Mouse (Mus musculus): ENCODE measurements around the gene Il17ra. TPM values are rescaled to one million over a fixed set of nuclear protein-coding genes. Genes with fewer than 3 reads are reported as not detected.

The Il17ra gene
- polyA plus RNA-seq, 1 experiment, result 12.0 TPM

GRCm38 (mm10) chr6:120461217-120461616 is 1.8 kb upstream of the Il17ra start:
- TF ChIP-seq MYOD1 (IDR thresholded peaks at IDR 0.05; ENCODE audit: control insufficient read depth in 1 of 3, insufficient read length in 2 of 3, low read depth in 2 of 3) (no peak), REST (IDR thresholded peaks at IDR 0.05; ENCODE audit: insufficient read depth, insufficient read length) (no peak), CEBPB (IDR thresholded peaks at IDR 0.05; ENCODE audit: insufficient read depth, poor library complexity, severe bottlenecking) (no peak), MYOG (IDR thresholded peaks at IDR 0.05; ENCODE audit: control insufficient read depth in 1 of 3, insufficient read depth in 1 of 3, insufficient read length in 2 of 3, low read depth in 2 of 3) (no peak), POLR2AphosphoS2 (IDR thresholded peaks at IDR 0.05; ENCODE audit: insufficient read length, low read depth) (no peak), POLR2A (IDR thresholded peaks at IDR 0.05; ENCODE audit: insufficient read length, low read depth) (no peak), MAX (IDR thresholded peaks at IDR 0.05; ENCODE audit: low read depth) (no peak), TCF3 (IDR thresholded peaks at IDR 0.05; ENCODE audit: insufficient read length, low read depth) (no peak), USF1 (IDR thresholded peaks at IDR 0.05; ENCODE audit: low read depth) (no peak)
- H3K4me3 ChIP-seq, result no peak overlapping the region
- H3ac ChIP-seq (ENCODE audit: control insufficient read depth, insufficient read length), result no peak overlapping the region
- H3K36me3 ChIP-seq (ENCODE audit: control insufficient read depth, insufficient read depth), result no peaks in the 10 kb centered on the region
- peaks cover 24% of the 10 kb centered on the region for H3K79me2 ChIP-seq (ENCODE audit: control insufficient read depth, insufficient read depth)
- no peaks in the 10 kb centered on the region for H3K27me3 ChIP-seq (ENCODE audit: control insufficient read depth, insufficient read depth, insufficient read length)
- no peak overlapping the region for H3K4me2 ChIP-seq (ENCODE audit: low read depth)

GRCm38 (mm10) chr6:120462251-120462650 is 796 bp upstream of the Il17ra start:
- TF ChIP-seq E2F4 (IDR thresholded peaks at IDR 0.05; ENCODE audit: insufficient read depth) (no peak), CEBPB (IDR thresholded peaks at IDR 0.05; ENCODE audit: insufficient read depth, poor library complexity, severe bottlenecking) (no peak), MAX (IDR thresholded peaks at IDR 0.05; ENCODE audit: low read depth) (no peak), POLR2AphosphoS2 (IDR thresholded peaks at IDR 0.05; ENCODE audit: insufficient read length, low read depth) (no peak), TCF12 (IDR thresholded peaks at IDR 0.05; ENCODE audit: insufficient read depth, poor library complexity, severe bottlenecking) (no peak), MYOD1 (IDR thresholded peaks at IDR 0.05; ENCODE audit: control insufficient read depth in 1 of 3, insufficient read length in 2 of 3, low read depth in 2 of 3) (no peak), SRF (IDR thresholded peaks at IDR 0.05; ENCODE audit: control insufficient read depth, insufficient read length, low read depth) (no peak), TCF3 (IDR thresholded peaks at IDR 0.05; ENCODE audit: insufficient read length, low read depth) (no peak), REST (IDR thresholded peaks at IDR 0.05; ENCODE audit: insufficient read depth, insufficient read length) (no peak), POLR2A (IDR thresholded peaks at IDR 0.05; ENCODE audit: insufficient read length, low read depth) (no peak), MYOG (IDR thresholded peaks at IDR 0.05; ENCODE audit: control insufficient read depth in 1 of 3, insufficient read depth in 1 of 3, insufficient read length in 2 of 3, low read depth in 2 of 3) (no peak), USF1 (IDR thresholded peaks at IDR 0.05; ENCODE audit: low read depth) (no peak)
- Histone ChIP-seq H3ac (ENCODE audit: control insufficient read depth, insufficient read length) (no peak overlapping the region), H3K4me3 (no peak overlapping the region), H3K4me2 (ENCODE audit: low read depth) (no peak overlapping the region), H3K36me3 (ENCODE audit: control insufficient read depth, insufficient read depth) (no peaks in the 10 kb centered on the region), H3K27me3 (ENCODE audit: control insufficient read depth, insufficient read depth, insufficient read length) (no peaks in the 10 kb centered on the region), H3K79me2 (ENCODE audit: control insufficient read depth, insufficient read depth) (peaks cover 28% of the 10 kb centered on the region)

DNA sequence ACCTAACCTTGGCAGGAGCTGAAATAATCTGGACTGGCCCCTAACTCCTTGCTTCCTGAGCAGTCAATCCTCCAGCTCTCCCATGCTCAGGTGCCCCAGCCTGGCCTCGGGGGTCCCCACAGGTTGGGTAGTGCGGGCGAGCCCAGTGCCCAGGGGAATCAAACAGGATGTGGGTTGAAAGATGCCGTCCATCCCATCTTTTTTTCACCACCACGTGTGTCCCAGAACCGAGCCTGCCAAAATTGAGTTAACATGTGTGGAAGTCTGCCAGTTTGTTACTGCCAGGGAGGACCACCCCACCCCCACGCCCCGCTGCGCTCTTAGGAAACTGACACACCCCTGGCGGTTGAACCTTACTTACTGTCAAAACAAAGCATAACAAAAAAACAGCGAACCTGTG is 837 bp downstream of the Il17ra start:
- H3K79me2 ChIP-seq (ENCODE audit: control insufficient read depth, insufficient read depth), result peaks cover 43% of the 10 kb centered on the region
- H3K4me3 ChIP-seq, result peak overlapping the region; percentile 50
- H3K36me3 ChIP-seq (ENCODE audit: control insufficient read depth, insufficient read depth), result no peaks in the 10 kb centered on the region
- peak overlapping the region; percentile 93 for H3K4me2 ChIP-seq (ENCODE audit: low read depth)
- no peaks in the 10 kb centered on the region for H3K27me3 ChIP-seq (ENCODE audit: control insufficient read depth, insufficient read depth, insufficient read length)
- peak; percentile 21 for TF ChIP-seq USF1 (IDR thresholded peaks at IDR 0.05; ENCODE audit: low read depth)
- no peak for TF ChIP-seq MYOD1 (IDR thresholded peaks at IDR 0.05; ENCODE audit: control insufficient read depth in 1 of 3, insufficient read length in 2 of 3, low read depth in 2 of 3)
- peak overlapping the region; percentile 50 for H3ac ChIP-seq (ENCODE audit: control insufficient read depth, insufficient read length)

DNA sequence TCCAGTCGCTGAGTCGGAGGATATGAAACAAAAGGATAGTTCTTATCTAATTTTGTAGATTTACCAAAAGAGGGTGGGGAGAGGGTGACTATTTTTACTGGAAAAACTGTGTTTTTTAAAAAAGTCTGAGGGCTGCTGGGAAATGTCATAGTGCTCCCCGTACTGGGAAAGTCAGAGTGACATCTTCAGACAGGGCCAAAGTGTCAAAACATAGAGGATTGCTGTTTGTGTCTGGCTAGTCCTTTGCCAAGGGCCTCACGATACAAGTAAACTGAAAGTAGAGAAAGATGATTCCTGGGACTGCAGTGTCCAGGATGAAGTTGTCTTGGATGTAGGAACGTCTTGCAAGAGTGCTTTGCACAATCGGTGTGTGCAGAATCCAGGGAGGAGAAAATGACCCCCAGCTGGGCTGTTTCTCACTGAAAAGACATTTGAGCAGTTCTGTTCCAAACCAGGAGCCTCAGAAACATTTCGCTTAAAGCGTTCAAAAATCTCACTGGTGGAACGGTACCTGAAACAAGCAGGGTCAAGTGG is 1.4 kb downstream of the Il17ra start:
- peak overlapping the region; percentile 50 for H3K4me3 ChIP-seq
- peaks cover 47% of the 10 kb centered on the region for H3K79me2 ChIP-seq (ENCODE audit: control insufficient read depth, insufficient read depth)
- no peaks in the 10 kb centered on the region for H3K36me3 ChIP-seq (ENCODE audit: control insufficient read depth, insufficient read depth)
- TF ChIP-seq POLR2A (IDR thresholded peaks at IDR 0.05; ENCODE audit: insufficient read length, low read depth) (no peak), MYOD1 (IDR thresholded peaks at IDR 0.05; ENCODE audit: control insufficient read depth in 1 of 3, insufficient read length in 2 of 3, low read depth in 2 of 3) (no peak)
- no peaks in the 10 kb centered on the region for H3K27me3 ChIP-seq (ENCODE audit: control insufficient read depth, insufficient read depth, insufficient read length)
- no peak overlapping the region for H3ac ChIP-seq (ENCODE audit: control insufficient read depth, insufficient read length)
- peak overlapping the region; percentile 93 for H3K4me2 ChIP-seq (ENCODE audit: low read depth)

DNA sequence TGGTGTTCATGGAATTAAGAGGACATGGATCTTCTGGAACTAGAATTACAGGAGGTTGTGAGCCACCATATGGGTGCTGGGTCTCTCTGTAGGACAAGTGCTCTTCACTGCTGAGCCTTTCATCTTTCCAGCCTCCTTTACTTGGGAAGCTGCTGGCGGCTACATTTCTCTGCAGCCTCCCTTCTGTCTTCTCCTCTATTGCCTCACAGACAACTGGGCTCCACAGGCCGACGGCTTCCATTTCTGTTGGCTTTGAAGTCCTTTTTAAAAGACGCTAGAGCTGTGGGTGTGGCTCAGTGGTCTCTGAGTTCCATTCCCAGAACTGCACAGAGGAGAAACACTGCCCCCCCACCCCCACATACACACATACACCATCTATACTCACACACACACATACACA is 2.3 kb downstream of the Il17ra start:
- Histone ChIP-seq H3K4me3 (no peak overlapping the region), H3K27me3 (ENCODE audit: control insufficient read depth, insufficient read depth, insufficient read length) (no peaks in the 10 kb centered on the region), H3ac (ENCODE audit: control insufficient read depth, insufficient read length) (no peak overlapping the region), H3K36me3 (ENCODE audit: control insufficient read depth, insufficient read depth) (no peaks in the 10 kb centered on the region), H3K4me2 (ENCODE audit: low read depth) (peak overlapping the region; percentile 93), H3K79me2 (ENCODE audit: control insufficient read depth, insufficient read depth) (peaks cover 55% of the 10 kb centered on the region)
- TF ChIP-seq MYOD1 (IDR thresholded peaks at IDR 0.05; ENCODE audit: control insufficient read depth in 1 of 3, insufficient read length in 2 of 3, low read depth in 2 of 3), result no peak
- TF ChIP-seq SRF (IDR thresholded peaks at IDR 0.05; ENCODE audit: control insufficient read depth, insufficient read length, low read depth), result no peak
- no peak for TF ChIP-seq TCF3 (IDR thresholded peaks at IDR 0.05; ENCODE audit: insufficient read length, low read depth)
- no peak for TF ChIP-seq POLR2AphosphoS2 (IDR thresholded peaks at IDR 0.05; ENCODE audit: insufficient read length, low read depth)
- no peak for TF ChIP-seq USF1 (IDR thresholded peaks at IDR 0.05; ENCODE audit: low read depth)
- no peak for TF ChIP-seq E2F4 (IDR thresholded peaks at IDR 0.05; ENCODE audit: insufficient read depth)
- no peak for TF ChIP-seq POLR2A (IDR thresholded peaks at IDR 0.05; ENCODE audit: insufficient read length, low read depth)
- no peak for TF ChIP-seq CEBPB (IDR thresholded peaks at IDR 0.05; ENCODE audit: insufficient read depth, poor library complexity, severe bottlenecking)
- TF ChIP-seq MYOG (IDR thresholded peaks at IDR 0.05; ENCODE audit: control insufficient read depth in 1 of 3, insufficient read depth in 1 of 3, insufficient read length in 2 of 3, low read depth in 2 of 3), result no peak
- TF ChIP-seq REST (IDR thresholded peaks at IDR 0.05; ENCODE audit: insufficient read depth, insufficient read length), result no peak
- TF ChIP-seq MAX (IDR thresholded peaks at IDR 0.05; ENCODE audit: low read depth), result no peak
- no peak for TF ChIP-seq TCF12 (IDR thresholded peaks at IDR 0.05; ENCODE audit: insufficient read depth, poor library complexity, severe bottlenecking)
